Mouse (Mus musculus) hematopoietic stem cell, adult 5-6 weeks (primary cell): Measurements from ENCODE around the gene Rbm34. TPM values are rescaled to one million over a fixed set of nuclear protein-coding genes. Genes with fewer than 3 reads are reported as not detected.

Experiments used
- ATAC-seq, 2 experiments: fragments of 125-278 bp in 1 of 2; replicated peaks in 1 of 2; 2 replicates each; pipeline ENCODE4 v1.8.0; 2016 to 2017; ENCODE audit warnings: inconsistent platforms in 2 of 2, mild to moderate bottlenecking in 2 of 2, moderate number of reproducible peaks in 2 of 2, low read depth in 1 of 2, moderate TSS enrichment in 1 of 2; ENCODE audit not compliant: low FRiP score in 2 of 2, poor library complexity in 2 of 2, severe bottlenecking in 2 of 2, insufficient read depth in 1 of 2, low TSS enrichment in 1 of 2
- total RNA-seq: library from RNA; stranded (forward); fragments of 172-1452, 232-1000 nt; gene quantifications from 2 replicates; pipeline ENCODE4 v1.2.3, GENCODE M21; 2017

Gene Rbm34
- total RNA-seq, 1 experiment from 2014 or later = 56.7 TPM

DNA sequence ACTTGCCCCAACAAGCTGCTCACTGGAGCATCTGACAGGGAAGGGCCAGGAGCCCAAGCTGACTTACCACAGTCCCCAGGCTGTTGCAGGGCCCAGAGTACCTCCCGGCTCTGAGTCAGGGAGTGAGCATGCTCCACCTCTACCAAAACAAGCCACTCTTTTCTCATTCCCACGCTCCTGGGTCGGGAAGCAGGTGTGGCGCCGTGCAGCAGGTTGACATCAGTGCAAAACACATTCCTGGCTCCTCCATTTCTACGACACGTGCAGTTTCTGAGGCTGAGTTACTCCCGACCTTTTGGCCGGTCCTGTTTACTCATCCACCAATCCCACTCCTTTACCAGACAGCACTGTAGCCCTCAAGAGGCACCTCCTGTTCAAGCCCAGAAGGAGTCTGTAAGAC, 62.9 kb downstream of the Rbm34 start:
- ATAC-seq = no peak

DNA sequence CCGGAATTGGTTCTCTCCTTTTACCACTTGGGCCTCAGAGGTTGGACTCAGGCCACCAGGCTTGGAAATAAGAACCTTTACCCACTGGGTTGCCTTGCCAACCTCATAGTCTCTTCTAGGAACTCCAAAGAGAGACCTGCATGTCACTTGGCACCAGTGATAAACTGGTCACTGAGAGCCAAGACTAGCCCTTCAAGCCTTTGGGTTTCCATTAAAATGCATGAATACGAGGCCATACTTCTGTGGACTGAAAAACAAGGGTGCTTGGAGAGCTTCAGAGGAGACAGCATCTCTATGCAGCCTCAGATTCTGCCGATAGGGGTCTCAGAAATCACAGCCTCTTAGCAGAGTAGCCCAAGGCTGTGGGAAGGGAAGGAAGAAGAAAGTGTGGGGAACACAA, 63.5 kb downstream of the Rbm34 start:
- ATAC-seq = no peak

DNA sequence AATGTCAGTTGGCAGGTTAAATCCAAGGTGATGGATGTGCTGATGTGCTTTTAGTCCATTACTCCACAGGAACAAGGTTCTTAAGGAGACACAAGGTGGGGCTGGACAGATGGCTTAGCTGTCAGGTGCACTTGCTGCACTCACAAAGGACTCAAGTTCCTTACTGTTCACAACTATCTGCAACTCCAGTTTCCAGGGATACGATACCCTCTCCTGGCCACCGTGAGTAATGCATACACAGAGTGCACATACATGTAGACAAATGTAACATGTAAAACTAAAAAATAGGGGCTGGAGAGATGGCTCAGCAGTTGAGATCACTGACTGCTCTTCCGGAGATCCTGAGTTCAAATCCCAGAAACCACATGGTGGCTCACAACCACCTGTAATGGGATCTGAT, 65.5 kb downstream of the Rbm34 start:
- 0 out of 4 replicates have a peak, but pooled peaks of 1 of the 2 experiments have one; percentile 33 for ATAC-seq

DNA sequence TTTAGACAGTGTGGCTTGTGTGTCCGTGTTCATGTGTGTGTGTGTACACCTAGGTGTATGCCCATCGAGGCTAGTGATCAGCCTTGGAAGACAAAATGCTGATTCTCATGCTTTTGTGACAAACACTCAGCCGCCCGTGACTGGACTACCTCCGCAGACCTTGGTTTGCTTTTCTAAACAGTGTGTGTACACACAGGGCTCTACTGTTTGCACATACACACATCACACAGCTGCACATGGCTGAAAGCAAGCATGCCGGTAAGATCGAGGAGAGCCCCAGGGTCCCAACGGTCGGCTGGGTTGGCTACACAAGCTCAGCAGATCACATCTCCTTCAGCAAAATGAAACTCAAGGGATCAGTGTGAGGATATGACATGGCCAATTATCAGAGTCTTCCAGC, 66.9 kb downstream of the Rbm34 start:
- ATAC-seq = no peak

DNA sequence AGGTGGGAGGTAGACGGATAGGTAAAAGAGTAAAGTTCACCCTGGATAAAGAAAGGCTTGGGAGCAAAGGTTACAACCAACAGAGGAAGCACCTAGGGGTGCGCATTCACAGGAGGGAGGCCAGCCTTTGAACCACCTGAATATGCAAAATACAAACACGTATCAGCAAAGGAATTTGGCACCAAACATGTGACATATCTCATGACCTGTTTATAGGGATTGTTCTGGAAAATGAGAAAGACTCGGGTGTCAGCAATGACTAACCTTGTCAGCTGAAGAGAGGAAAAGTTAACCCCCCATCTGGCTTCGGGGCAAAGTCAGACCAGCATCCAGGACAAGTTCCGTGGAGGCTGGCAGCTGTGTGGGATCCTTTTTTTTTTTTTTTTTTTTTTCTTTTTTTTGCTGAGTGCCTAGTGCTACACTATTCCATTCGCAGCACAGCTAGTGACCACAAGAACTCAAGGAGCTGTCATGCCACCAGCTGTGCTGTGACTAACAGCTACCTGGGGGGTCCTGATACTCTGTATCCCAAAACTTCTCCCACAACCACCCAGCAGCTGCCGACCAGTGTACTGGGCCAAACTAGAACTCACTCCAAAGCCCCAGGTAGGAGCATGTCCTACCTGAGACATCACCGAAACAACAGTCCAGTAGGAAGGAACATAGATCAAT, 67.5 kb downstream of the Rbm34 start:
- ATAC-seq = no peak

DNA sequence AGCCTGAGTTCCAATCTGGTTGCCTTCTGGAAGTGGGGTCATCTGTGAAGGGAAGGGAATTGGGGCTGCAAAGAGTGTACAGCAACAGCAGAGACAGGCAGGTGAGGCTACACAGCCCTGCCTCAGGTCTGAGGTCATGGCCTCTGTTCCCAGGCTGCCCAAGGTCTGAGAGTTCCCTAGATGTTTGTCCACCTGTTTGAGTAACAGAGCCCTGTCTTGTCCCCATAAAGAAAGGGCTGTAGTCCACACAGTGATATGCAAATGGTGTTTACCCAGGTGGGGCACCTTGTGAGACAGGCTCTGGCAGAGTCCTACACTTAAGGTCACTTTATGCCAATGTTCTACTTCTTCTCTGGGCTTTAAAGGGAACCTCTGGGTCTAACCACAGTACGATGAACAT, 69.3 kb downstream of the Rbm34 start:
- ATAC-seq = 0 out of 4 replicates have a peak, but pooled peaks of 1 of the 2 experiments have one; percentile 7

DNA sequence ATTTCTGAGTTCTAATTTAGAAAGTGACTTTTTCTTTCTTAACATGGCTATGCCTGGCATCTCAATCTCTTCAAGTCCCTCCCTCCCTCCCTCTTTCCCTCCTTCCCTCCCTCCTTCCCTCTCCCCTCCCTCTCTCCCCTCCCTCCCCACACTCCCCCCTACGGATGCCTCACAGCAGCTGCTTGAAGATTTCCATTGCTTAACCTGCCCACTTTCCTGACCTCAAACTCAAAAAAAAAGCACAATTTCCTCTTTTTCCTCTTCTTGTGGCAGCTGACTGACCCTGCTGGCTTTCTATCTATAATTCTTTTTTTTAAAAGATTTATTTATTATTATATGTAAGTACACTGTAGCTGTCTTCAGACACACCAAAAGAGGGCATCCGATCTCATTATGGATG, 69.8 kb downstream of the Rbm34 start:
- peak; percentile 72 to 84; a peak in 3 of 4 replicates for ATAC-seq

Other genes with a start within 250 kb of the Rbm34 start
- 191 and 268 TPM in 2 replicates for gene Tomm20, start 25.2 kb downstream of the Rbm34 start, total RNA-seq
- 0.75 TPM in 1 of 2 replicates, not detected in the other for gene Pard3, start 92.8 kb upstream of the Rbm34 start, total RNA-seq